In genomic region chr7:98770257-98770890, GRCm38 (mm10) we compare ENCODE assay signal across 8 mouse cellular contexts.
DNase-seq lines count a peak whose midpoint lies in the region; ATAC-seq and TF ChIP-seq lines count a peak whose summit lies in the region.

No protein-coding gene starts in this region.

- intact Hi-C loops in gastrocnemius, adult 2 months (cut with DNase I): no loop called here

- WGBS in hindbrain, embryonic 11.5 days: 5% methylated on average over 8 of the region's 8 CpGs
- WGBS in hindbrain, embryonic 16.5 days: 12% methylated on average over 8 of the region's 8 CpGs
- WGBS in embryonic facial prominence, embryonic 14.5 days: 10% methylated on average over 8 of the region's 8 CpGs
- WGBS in macrophage (ENCODE audit: missing documents): 8% methylated on average over 8 of the region's 8 CpGs

- H3K27me3 ChIP-seq in hindbrain, embryonic 11.5 days (ENCODE audit: control insufficient read depth, insufficient read depth, low read length): no peaks in the 10 kb centered on the region
- H3K27me3 ChIP-seq in hindbrain, embryonic 16.5 days (replicated peaks; ENCODE audit: control insufficient read depth, insufficient read depth, low read length): no peaks in the 10 kb centered on the region
- H3K27me3 ChIP-seq in embryonic facial prominence, embryonic 14.5 days (replicated peaks; ENCODE audit: control insufficient read depth, insufficient read depth, low read length): no peaks in the 10 kb centered on the region

- H3K4me3 ChIP-seq in hindbrain, embryonic 11.5 days (ENCODE audit: low read depth, low read length): no peak overlapping the region
- no peak overlapping the region for H3K4me3 ChIP-seq in hindbrain, embryonic 16.5 days (ENCODE audit: low read length)
- no peak overlapping the region for H3K4me3 ChIP-seq in ES-E14 (ENCODE audit: insufficient read depth in 1 of 2, low read depth in 1 of 2, low read length in 2 of 2, poor library complexity in 1 of 2, severe bottlenecking in 1 of 2)
- no peak overlapping the region for H3K4me3 ChIP-seq in embryonic facial prominence, embryonic 14.5 days (ENCODE audit: low read depth, low read length)
- H3K4me3 ChIP-seq in macrophage (ENCODE audit: inconsistent target): no peak overlapping the region
- no peak overlapping the region for H3K4me3 ChIP-seq in gastrocnemius, adult 2 months

- H3K9ac ChIP-seq in hindbrain, embryonic 11.5 days (ENCODE audit: low read depth, low read length): no peak overlapping the region
- H3K9ac ChIP-seq in hindbrain, embryonic 16.5 days (ENCODE audit: low read depth, low read length): no peak overlapping the region
- no peak overlapping the region for H3K9ac ChIP-seq in ES-E14 (ENCODE audit: insufficient read depth, low read depth, low read length, poor library complexity, severe bottlenecking)
- H3K9ac ChIP-seq in embryonic facial prominence, embryonic 14.5 days (ENCODE audit: low read depth, low read length): peak overlapping the region; percentile 25; the same call in 1 of the 2 replicates

- DNase-seq in hindbrain, embryonic 11.5 days (ENCODE audit: low spot score): peak; percentile 14
- peak; percentile 69 for DNase-seq in ES-E14 (ENCODE audit: low read depth, low spot score)
- peak; percentile 68 for DNase-seq in embryonic facial prominence, embryonic 14.5 days (ENCODE audit: low spot score)
- no peak for DNase-seq in ovary, postnatal 14 days (ENCODE audit: low spot score)
- no peak for DNase-seq in cerebellum, postnatal 10 days
- no peak for DNase-seq in gastrocnemius, adult 2 months

- no peak for ATAC-seq in hindbrain, embryonic 11.5 days (ENCODE audit: low FRiP score)
- no peak for ATAC-seq in hindbrain, embryonic 16.5 days
- ATAC-seq in embryonic facial prominence, embryonic 14.5 days (ENCODE audit: low read depth): no peak

- H3K9me3 ChIP-seq in hindbrain, embryonic 11.5 days (ENCODE audit: control insufficient read depth, low read length): no peaks in the 10 kb centered on the region
- no peaks in the 10 kb centered on the region for H3K9me3 ChIP-seq in hindbrain, embryonic 16.5 days (ENCODE audit: control insufficient read depth, low read length)
- H3K9me3 ChIP-seq in ES-E14 (ENCODE audit: control insufficient read depth, insufficient read depth, low read depth, low read length): no peaks in the 10 kb centered on the region
- no peaks in the 10 kb centered on the region for H3K9me3 ChIP-seq in embryonic facial prominence, embryonic 14.5 days (ENCODE audit: control insufficient read depth, low read length)

- H3K36me3 ChIP-seq in hindbrain, embryonic 11.5 days (ENCODE audit: control insufficient read depth, insufficient read depth, low read length): no peaks in the 10 kb centered on the region
- H3K36me3 ChIP-seq in hindbrain, embryonic 16.5 days (ENCODE audit: control insufficient read depth, insufficient read depth, low read length): no peaks in the 10 kb centered on the region
- no peaks in the 10 kb centered on the region for H3K36me3 ChIP-seq in ES-E14 (ENCODE audit: control insufficient read depth, insufficient read depth, low read length, poor library complexity, severe bottlenecking)
- no peaks in the 10 kb centered on the region for H3K36me3 ChIP-seq in embryonic facial prominence, embryonic 14.5 days (ENCODE audit: control insufficient read depth, insufficient read depth, low read length)
- no peaks in the 10 kb centered on the region for H3K36me3 ChIP-seq in macrophage (ENCODE audit: inconsistent target)

- no peaks in the 10 kb centered on the region for H3K79me2 ChIP-seq in macrophage (ENCODE audit: inconsistent target)

- no peak overlapping the region for H3K27ac ChIP-seq in hindbrain, embryonic 11.5 days (ENCODE audit: low read depth, low read length)
- H3K27ac ChIP-seq in hindbrain, embryonic 16.5 days (ENCODE audit: low read depth, low read length): no peak overlapping the region
- H3K27ac ChIP-seq in ES-E14 (ENCODE audit: insufficient read depth, low read depth, low read length, poor library complexity, severe bottlenecking) (no peak overlapping the region), macrophage (peak overlapping the region; percentile 41)
- H3K27ac ChIP-seq in embryonic facial prominence, embryonic 14.5 days (replicated peaks; ENCODE audit: low read depth, low read length): peak overlapping the region; percentile 59
- no peak overlapping the region for H3K27ac ChIP-seq in gastrocnemius, adult 2 months

- no peaks in the 10 kb centered on the region for H3K4me1 ChIP-seq in hindbrain, embryonic 11.5 days (replicated peaks; ENCODE audit: control insufficient read depth, insufficient read depth, low read length)
- H3K4me1 ChIP-seq in hindbrain, embryonic 16.5 days (ENCODE audit: control insufficient read depth, insufficient read depth, low read depth, low read length): 0 out of 2 replicates have a peak, but pooled peaks cover 2% of the 10 kb centered on the region
- peaks cover 2 to 13% of the 10 kb centered on the region in 2 experiments; a peak in 2 of 4 replicates for H3K4me1 ChIP-seq in ES-E14 (ENCODE audit: control insufficient read depth in 2 of 2, insufficient read depth in 2 of 2, low read length in 2 of 2, poor library complexity in 1 of 2)
- H3K4me1 ChIP-seq in embryonic facial prominence, embryonic 14.5 days (ENCODE audit: control insufficient read depth, insufficient read depth, low read length): peaks cover 19% of the 10 kb centered on the region

- H3K4me2 ChIP-seq in hindbrain, embryonic 11.5 days (replicated peaks; ENCODE audit: low read depth, low read length): no peak overlapping the region
- H3K4me2 ChIP-seq in hindbrain, embryonic 16.5 days (ENCODE audit: low read length): no peak overlapping the region
- peak overlapping the region; percentile 25; the same call in 1 of the 2 replicates for H3K4me2 ChIP-seq in embryonic facial prominence, embryonic 14.5 days (ENCODE audit: low read depth, low read length)

- in situ Hi-C loops in ES-E14 (cut with MboI; ENCODE audit: low sequenced_read_pairs in 2 of 2, unreplicated experiment in 2 of 2): no loop called here

- no peak for TF ChIP-seq CTCF in gastrocnemius, adult 2 months (IDR thresholded peaks at IDR 0.05)

TF ChIP-seq in ES-E14, 5 proteins besides CTCF, POLR2A, EP300 and RAD21:
- no peak for TF ChIP-seq MAFK (IDR thresholded peaks at IDR 0.05; ENCODE audit: insufficient read depth, low read depth, low read length)
- no peak for TF ChIP-seq ZC3H11A (IDR thresholded peaks at IDR 0.05; ENCODE audit: borderline replicate concordance, low read depth, low read length)
- TF ChIP-seq HCFC1 (IDR thresholded peaks at IDR 0.05; ENCODE audit: borderline replicate concordance, insufficient read depth, low read length): no peak
- TF ChIP-seq CHD2 (IDR thresholded peaks at IDR 0.05; ENCODE audit: low read depth, low read length): no peak

Comparison
In these comparisons a context has a peak if more than half of its experiments do, and no peak if none do; other contexts are left out.
1. DNase-seq: peak in hindbrain, embryonic 11.5 days (single experiment), ES-E14 (single experiment) and embryonic facial prominence, embryonic 14.5 days (single experiment); none in ovary, postnatal 14 days (single experiment), cerebellum, postnatal 10 days (0 of 2) and gastrocnemius, adult 2 months (single experiment).
2. H3K27ac ChIP-seq: peak in embryonic facial prominence, embryonic 14.5 days (single experiment) and macrophage (single experiment); none in hindbrain, embryonic 11.5 days (single experiment), hindbrain, embryonic 16.5 days (single experiment), ES-E14 (single experiment) and gastrocnemius, adult 2 months (single experiment).